Mouse (Mus musculus): ENCODE results near the gene Cd80. TPM values are rescaled to one million over a fixed set of nuclear protein-coding genes. Genes with fewer than 3 reads are reported as not detected.

Cd80 gene
- polyA plus RNA-seq (2012; rRNA removed) = 0.12 and 0.35 TPM in 2 replicates
- polyA plus RNA-seq (2014; fragmentation: Nextera tagmentation; extraction: Ambion mirVana) = 0.15 and 0.18 TPM in 2 replicates

DNA sequence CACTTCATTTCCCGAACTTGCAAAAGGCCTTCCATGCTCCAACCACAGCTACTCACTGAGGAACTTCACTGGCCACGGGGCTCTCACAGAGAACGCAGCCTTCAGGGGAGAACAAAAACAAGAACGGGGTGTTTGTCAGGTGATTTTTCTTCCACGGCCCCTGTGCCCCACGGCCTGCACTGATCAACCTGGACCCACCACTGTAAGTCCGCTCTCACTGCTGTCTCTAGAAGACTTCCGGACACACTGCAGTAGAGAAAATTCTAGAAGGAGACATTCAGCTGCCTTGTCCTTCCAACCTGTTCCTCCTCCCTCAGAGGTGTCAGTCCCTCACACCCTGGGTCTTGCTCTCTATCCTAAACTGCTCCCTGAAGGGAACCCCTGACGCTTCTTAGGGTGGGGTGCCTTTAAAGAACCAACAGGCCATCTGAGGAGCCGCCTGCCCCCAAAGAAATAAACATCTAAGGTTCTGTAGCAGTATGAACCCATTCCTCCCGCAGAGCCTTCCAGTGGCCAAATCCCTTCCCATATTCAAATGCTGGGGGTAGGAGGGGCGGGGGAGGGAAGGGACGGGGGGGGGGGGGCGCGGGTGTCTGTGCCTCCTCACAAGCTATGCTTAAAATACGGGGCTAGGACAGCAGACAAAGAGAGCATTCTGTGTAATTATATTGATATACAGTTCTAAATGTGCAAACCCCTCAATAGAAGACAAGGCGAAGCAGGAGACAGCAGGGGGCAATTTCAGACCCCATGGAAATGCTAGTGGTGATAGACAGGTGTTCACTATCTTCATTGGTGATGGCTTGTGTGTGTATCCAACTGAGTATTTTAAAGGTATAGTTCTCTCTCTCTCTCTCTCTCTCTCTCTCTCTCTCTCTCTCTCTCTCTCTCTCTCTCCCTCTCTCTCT lies at the start of gene Cd80:
TSS of gene Cd80 (plus strand) at position 51 of the 908 bp plus-strand sequence.
- H3K4me1 ChIP-seq (replicated peaks; ENCODE audit: control insufficient read depth in 2 of 2, insufficient read depth in 2 of 2, low read length in 1 of 2) = peaks cover 18 to 27% of the 10 kb centered on the region in 2 experiments
- no peak for TF ChIP-seq CTCF (IDR thresholded peaks at IDR 0.05; ENCODE audit: low read depth)
- WGBS (ENCODE audit: insufficient replicate concordance) = 61% methylated on average over 17 of the region's 17 CpGs

DNA sequence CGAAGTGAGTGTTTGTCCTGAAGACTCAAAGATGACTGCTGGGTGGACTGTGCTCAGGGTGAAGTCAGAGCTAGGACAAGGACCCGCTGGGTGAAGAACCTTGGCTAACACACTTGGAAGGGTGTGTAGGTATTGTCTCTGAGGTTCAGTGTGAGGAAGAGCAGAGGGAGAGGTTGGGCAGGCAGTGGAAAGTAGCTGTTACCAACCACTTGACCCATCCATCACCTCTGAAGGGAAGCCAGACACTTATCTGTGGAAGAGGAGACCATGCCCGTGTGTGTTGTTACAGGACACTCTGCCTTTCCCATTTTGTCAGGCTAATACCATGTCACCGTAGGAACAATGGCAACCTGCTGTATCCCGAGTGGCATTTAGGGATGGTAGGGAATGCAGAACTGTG lies 49.1 kb upstream of the Cd80 start:
- WGBS (ENCODE audit: insufficient replicate concordance) = 63% methylated on average over 5 of the region's 5 CpGs
- ATAC-seq (ENCODE audit: insufficient read depth) = no peak

More for the DNA sequence above, at the start of gene Cd80:
- Histone ChIP-seq H3K4me2 (ENCODE audit: low read depth) (no peak within 1 kb of the TSS), H3K9ac (replicated peaks) (no peak within 1 kb of the TSS), H3K36me3 (replicated peaks; ENCODE audit: control insufficient read depth, insufficient read depth, low read depth) (no peaks in the 10 kb centered on the region), H3K27ac (no peak within 1 kb of the TSS), H3K4me3 (ENCODE audit: insufficient read depth in 1 of 2, low read depth in 2 of 2, low read length in 2 of 2) (no peak within 1 kb of the TSS), H3K9me3 (ENCODE audit: control insufficient read depth, low read length) (no peaks in the 10 kb centered on the region), H3K27me3 (ENCODE audit: control insufficient read depth, insufficient read depth, low read length) (no peaks in the 10 kb centered on the region)
- ATAC-seq (ENCODE audit: insufficient read depth) = no peak
- DNase-seq (ENCODE audit: low read depth in 3 of 3, low spot score in 3 of 3) = no peak

DNA sequence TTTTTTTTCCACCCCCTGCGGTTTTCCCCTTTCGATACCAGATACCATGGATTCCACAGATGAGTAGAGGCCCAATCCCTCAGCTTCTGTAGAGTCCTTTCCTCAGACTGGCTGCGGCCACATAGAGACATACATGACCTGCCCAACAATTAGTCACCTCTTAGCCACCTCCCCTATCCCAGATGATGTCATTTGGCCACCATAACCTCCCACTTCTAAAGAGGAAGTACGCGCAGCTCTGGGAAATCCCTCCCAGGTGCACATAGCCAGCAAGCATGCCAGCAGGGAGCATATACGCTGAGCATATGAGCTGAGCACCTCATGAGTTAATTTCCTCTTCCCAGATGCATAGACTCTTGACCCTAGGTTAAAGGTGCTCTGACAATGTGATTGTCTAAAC lies 48.7 kb upstream of the Cd80 start:
- Histone ChIP-seq H3K4me3 (ENCODE audit: insufficient read depth in 1 of 2, low read depth in 2 of 2, low read length in 2 of 2) (no peak overlapping the region), H3K27me3 (ENCODE audit: control insufficient read depth, insufficient read depth, low read length) (no peaks in the 10 kb centered on the region), H3K9me3 (ENCODE audit: control insufficient read depth, low read length) (no peaks in the 10 kb centered on the region), H3K9ac (replicated peaks) (no peak overlapping the region), H3K4me1 (replicated peaks; ENCODE audit: control insufficient read depth in 2 of 2, insufficient read depth in 2 of 2, low read length in 1 of 2) (peaks cover 0 to 20% of the 10 kb centered on the region in 2 experiments; a peak in 2 of 4 replicates), H3K36me3 (replicated peaks; ENCODE audit: control insufficient read depth, insufficient read depth, low read depth) (no peaks in the 10 kb centered on the region), H3K27ac (no peak overlapping the region), H3K4me2 (ENCODE audit: low read depth) (no peak overlapping the region)
- peak; percentile 39; the same call in 1 of the 2 replicates for ATAC-seq (ENCODE audit: insufficient read depth)
- TF ChIP-seq EP300 (IDR thresholded peaks at IDR 0.05; ENCODE audit: low read depth) (no peak), CTCF (IDR thresholded peaks at IDR 0.05; ENCODE audit: low read depth) (no peak)
- DNase-seq (ENCODE audit: low read depth in 3 of 3, low spot score in 3 of 3) = no peak
- WGBS (ENCODE audit: insufficient replicate concordance) = 69% methylated on average over 6 of the region's 6 CpGs

More for the DNA sequence above, 49.1 kb upstream of the Cd80 start:
- Histone ChIP-seq H3K9ac (replicated peaks) (no peak overlapping the region), H3K36me3 (replicated peaks; ENCODE audit: control insufficient read depth, insufficient read depth, low read depth) (no peaks in the 10 kb centered on the region), H3K27ac (no peak overlapping the region), H3K4me3 (ENCODE audit: insufficient read depth in 1 of 2, low read depth in 2 of 2, low read length in 2 of 2) (no peak overlapping the region), H3K4me2 (ENCODE audit: low read depth) (no peak overlapping the region), H3K4me1 (replicated peaks; ENCODE audit: control insufficient read depth in 2 of 2, insufficient read depth in 2 of 2, low read length in 1 of 2) (peaks cover 0 to 20% of the 10 kb centered on the region in 2 experiments; a peak in 2 of 4 replicates), H3K27me3 (ENCODE audit: control insufficient read depth, insufficient read depth, low read length) (no peaks in the 10 kb centered on the region), H3K9me3 (ENCODE audit: control insufficient read depth, low read length) (no peaks in the 10 kb centered on the region)
- no peak for DNase-seq (ENCODE audit: low read depth in 3 of 3, low spot score in 3 of 3)
- no peak for TF ChIP-seq EP300 (IDR thresholded peaks at IDR 0.05; ENCODE audit: low read depth)
- no peak for TF ChIP-seq CTCF (IDR thresholded peaks at IDR 0.05; ENCODE audit: low read depth)

GRCm38 (mm10) chr16:38407584-38407983 lies 47.8 kb upstream of the Cd80 start:
- peaks cover 0 to 20% of the 10 kb centered on the region in 2 experiments; a peak in 2 of 4 replicates for H3K4me1 ChIP-seq (replicated peaks; ENCODE audit: control insufficient read depth in 2 of 2, insufficient read depth in 2 of 2, low read length in 1 of 2)
- no peaks in the 10 kb centered on the region for H3K27me3 ChIP-seq (ENCODE audit: control insufficient read depth, insufficient read depth, low read length)
- 56% methylated on average over 5 of the region's 5 CpGs for WGBS (ENCODE audit: insufficient replicate concordance)
- no peak overlapping the region for H3K27ac ChIP-seq
- no peak overlapping the region for H3K4me2 ChIP-seq (ENCODE audit: low read depth)
- H3K4me3 ChIP-seq (ENCODE audit: insufficient read depth in 1 of 2, low read depth in 2 of 2, low read length in 2 of 2) = no peak overlapping the region
- no peaks in the 10 kb centered on the region for H3K9me3 ChIP-seq (ENCODE audit: control insufficient read depth, low read length)
- no peak for ATAC-seq (ENCODE audit: insufficient read depth)
- no peak overlapping the region for H3K9ac ChIP-seq (replicated peaks)
- no peak for DNase-seq (ENCODE audit: low read depth in 3 of 3, low spot score in 3 of 3)
- H3K36me3 ChIP-seq (replicated peaks; ENCODE audit: control insufficient read depth, insufficient read depth, low read depth) = no peaks in the 10 kb centered on the region
- TF ChIP-seq CTCF (IDR thresholded peaks at IDR 0.05; ENCODE audit: low read depth) (no peak), EP300 (IDR thresholded peaks at IDR 0.05; ENCODE audit: low read depth) (no peak)

- no peak overlapping the region for H3K9ac ChIP-seq (replicated peaks)
- H3K27ac ChIP-seq = no peak overlapping the region
- no peaks in the 10 kb centered on the region for H3K9me3 ChIP-seq (ENCODE audit: control insufficient read depth, low read length)
- H3K36me3 ChIP-seq (replicated peaks; ENCODE audit: control insufficient read depth, insufficient read depth, low read depth) = no peaks in the 10 kb centered on the region
- peaks cover 0 to 17% of the 10 kb centered on the region in 2 experiments; a peak in 2 of 4 replicates for H3K4me1 ChIP-seq (replicated peaks; ENCODE audit: control insufficient read depth in 2 of 2, insufficient read depth in 2 of 2, low read length in 1 of 2)
- WGBS (ENCODE audit: insufficient replicate concordance) = 91% methylated on average over 8 of the region's 8 CpGs
- no peaks in the 10 kb centered on the region for H3K27me3 ChIP-seq (ENCODE audit: control insufficient read depth, insufficient read depth, low read length)
- no peak for TF ChIP-seq CTCF (IDR thresholded peaks at IDR 0.05; ENCODE audit: low read depth)
- no peak for TF ChIP-seq EP300 (IDR thresholded peaks at IDR 0.05; ENCODE audit: low read depth)
- H3K4me3 ChIP-seq (ENCODE audit: insufficient read depth in 1 of 2, low read depth in 2 of 2, low read length in 2 of 2) = no peak overlapping the region
- DNase-seq (ENCODE audit: low read depth in 3 of 3, low spot score in 3 of 3) (no peak), ATAC-seq (ENCODE audit: insufficient read depth) (no peak)
- no peak overlapping the region for H3K4me2 ChIP-seq (ENCODE audit: low read depth)
Measured at GRCm38 (mm10) chr16:38408416-38408815, 46.9 kb upstream of the Cd80 start.

Measured in liver, embryonic 14.5 days (tissue).